ENCODE assay signal across 7 mouse cellular contexts in the genomic region with DNA sequence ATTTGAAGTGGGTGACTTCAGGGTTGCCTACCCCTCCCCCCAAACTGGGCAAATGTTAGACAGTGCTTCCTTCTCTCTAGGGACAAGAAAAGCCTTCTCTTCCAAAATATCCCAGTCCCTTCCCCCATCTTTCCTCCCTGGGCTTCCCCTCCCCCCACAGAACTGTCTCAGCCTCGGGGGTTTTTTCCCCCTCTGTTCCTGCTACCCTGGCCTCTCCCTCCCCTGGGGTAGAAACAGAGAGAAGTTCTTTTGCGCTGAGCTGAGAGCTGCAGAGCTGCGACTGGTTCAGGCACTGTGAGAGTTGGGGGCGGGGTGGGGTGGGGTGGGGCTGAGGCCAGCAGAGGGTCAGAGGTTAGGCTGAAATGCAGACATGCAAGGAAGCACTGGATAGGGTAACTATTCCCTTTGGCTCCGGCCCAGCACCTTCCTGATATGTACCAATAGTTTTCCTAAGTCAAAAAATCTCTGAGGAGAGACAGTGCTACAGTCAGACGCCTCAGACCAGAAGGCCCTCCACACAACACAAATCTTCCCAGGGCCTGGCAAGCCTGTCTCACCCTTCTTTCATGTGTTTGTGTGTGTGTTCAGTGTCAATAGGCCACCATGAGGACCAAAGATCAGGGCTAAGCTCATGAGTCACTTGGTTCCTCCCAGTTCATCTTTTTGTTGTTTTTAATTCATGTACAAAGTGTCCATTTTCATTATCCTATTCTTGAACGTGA. TPM values are rescaled to one million over a fixed set of nuclear protein-coding genes. Genes with fewer than 3 reads are reported as not detected.
A peak's percentile ranks its signal among the peaks of the same experiment; 100 is the strongest.
DNase-seq lines count a peak whose midpoint lies in the region; ATAC-seq and TF ChIP-seq lines count a peak whose summit lies in the region.

No protein-coding gene starts in this region.

- H3K36me3 ChIP-seq in MEL (ENCODE audit: control insufficient read depth in 1 of 2, insufficient read depth in 2 of 2, low read length in 2 of 2), result peaks cover 0 to 14% of the 10 kb centered on the region in 2 experiments; a peak in 2 of 4 replicates
- peaks cover 5% of the 10 kb centered on the region; the same call in 1 of the 2 replicates for H3K36me3 ChIP-seq in forebrain, embryonic 11.5 days (ENCODE audit: control insufficient read depth, insufficient read depth, low read length)
- peaks cover 23% of the 10 kb centered on the region for H3K36me3 ChIP-seq in hindbrain, embryonic 13.5 days
- H3K36me3 ChIP-seq in liver, embryonic 15.5 days (replicated peaks), result peaks cover 6% of the 10 kb centered on the region; the same call in 1 of the 2 replicates
- H3K36me3 ChIP-seq in neural tube, embryonic 14.5 days (ENCODE audit: control insufficient read depth, insufficient read depth, low read length), result peaks cover 8% of the 10 kb centered on the region

- H3K4me2 ChIP-seq in forebrain, embryonic 11.5 days (ENCODE audit: low read depth, low read length, severe bottlenecking), result peak overlapping the region; percentile 95
- H3K4me2 ChIP-seq in hindbrain, embryonic 13.5 days, result peak overlapping the region; percentile 100
- H3K4me2 ChIP-seq in liver, embryonic 15.5 days, result peak overlapping the region; percentile 78
- H3K4me2 ChIP-seq in neural tube, embryonic 14.5 days (ENCODE audit: low read depth, low read length), result peak overlapping the region; percentile 94

- H3K9ac ChIP-seq in MEL (ENCODE audit: control insufficient read depth, low read depth, low read length, poor library complexity, severe bottlenecking), result peak overlapping the region; percentile 74
- H3K9ac ChIP-seq in forebrain, embryonic 11.5 days (ENCODE audit: low read length), result peak overlapping the region; percentile 93
- H3K9ac ChIP-seq in hindbrain, embryonic 13.5 days, result peak overlapping the region; percentile 94
- 0 out of 2 replicates have a peak overlapping the region, but pooled peaks have one; percentile 44 for H3K9ac ChIP-seq in liver, embryonic 15.5 days
- H3K9ac ChIP-seq in neural tube, embryonic 14.5 days (replicated peaks; ENCODE audit: low read depth, low read length), result peak overlapping the region; percentile 63

- H3K27ac ChIP-seq in MEL (ENCODE audit: control insufficient read depth, low read depth, low read length), result peak overlapping the region; percentile 88
- H3K27ac ChIP-seq in forebrain, embryonic 11.5 days (ENCODE audit: low read depth, low read length), result peak overlapping the region; percentile 53; the same call in 1 of the 2 replicates
- peak overlapping the region; percentile 98 for H3K27ac ChIP-seq in hindbrain, embryonic 13.5 days
- peak overlapping the region; percentile 82 for H3K27ac ChIP-seq in liver, embryonic 15.5 days (replicated peaks)
- H3K27ac ChIP-seq in neural tube, embryonic 14.5 days (ENCODE audit: low read depth, low read length), result peak overlapping the region; percentile 64; the same call in 1 of the 2 replicates

- ATAC-seq in forebrain, embryonic 11.5 days (replicated peaks; ENCODE audit: low FRiP score), result no peak
- no peak for ATAC-seq in hindbrain, embryonic 13.5 days (ENCODE audit: low FRiP score)
- peak; percentile 48 for ATAC-seq in liver, embryonic 15.5 days (ENCODE audit: insufficient read depth)
- no peak for ATAC-seq in neural tube, embryonic 14.5 days (ENCODE audit: low read depth)
- no peak for ATAC-seq in frontal cortex, adult (ENCODE audit: low TSS enrichment)

- no peaks in the 10 kb centered on the region for H3K9me3 ChIP-seq in MEL (replicated peaks; ENCODE audit: insufficient read depth, low read length)
- H3K9me3 ChIP-seq in forebrain, embryonic 11.5 days (ENCODE audit: control insufficient read depth, low read length), result peaks cover 2% of the 10 kb centered on the region; the same call in 1 of the 2 replicates
- H3K9me3 ChIP-seq in hindbrain, embryonic 13.5 days, result no peaks in the 10 kb centered on the region
- no peaks in the 10 kb centered on the region for H3K9me3 ChIP-seq in liver, embryonic 15.5 days (replicated peaks)
- H3K9me3 ChIP-seq in neural tube, embryonic 14.5 days (ENCODE audit: control insufficient read depth, low read length), result no peaks in the 10 kb centered on the region

- peaks cover 18% of the 10 kb centered on the region for H3K79me2 ChIP-seq in MEL (ENCODE audit: control insufficient read depth, insufficient read depth, low read length, poor library complexity)

- peaks cover 2 to 19% of the 10 kb centered on the region in 2 experiments; a peak in 3 of 4 replicates for H3K4me1 ChIP-seq in MEL (ENCODE audit: control insufficient read depth in 1 of 2, insufficient read depth in 2 of 2, low read length in 2 of 2)
- H3K4me1 ChIP-seq in forebrain, embryonic 11.5 days (replicated peaks; ENCODE audit: control insufficient read depth, insufficient read depth, low read length), result peaks cover 27% of the 10 kb centered on the region
- peaks cover 82% of the 10 kb centered on the region for H3K4me1 ChIP-seq in hindbrain, embryonic 13.5 days (replicated peaks)
- peaks cover 79% of the 10 kb centered on the region for H3K4me1 ChIP-seq in liver, embryonic 15.5 days (replicated peaks)
- peaks cover 49% of the 10 kb centered on the region for H3K4me1 ChIP-seq in neural tube, embryonic 14.5 days (ENCODE audit: control insufficient read depth, insufficient read depth, low read length)

- DNase-seq in B cell, adult 2 months, result peak; percentile 21 to 29
- DNase-seq in MEL (ENCODE audit: low read depth, low spot score), result peak; percentile 56
- DNase-seq in forebrain, embryonic 11.5 days (ENCODE audit: low spot score), result peak; percentile 61

- TF ChIP-seq POLR2A in MEL (IDR thresholded peaks at IDR 0.05; ENCODE audit: control insufficient read depth in 1 of 2, insufficient read depth in 1 of 2, low read depth in 1 of 2, low read length in 2 of 2, poor library complexity in 1 of 2), result no peak

- 7% methylated on average over 7 of the region's 7 CpGs for WGBS in forebrain, embryonic 11.5 days
- WGBS in hindbrain, embryonic 13.5 days, result 2% methylated on average over 7 of the region's 7 CpGs
- WGBS in liver, embryonic 15.5 days (ENCODE audit: insufficient replicate concordance), result 7% methylated on average over 7 of the region's 7 CpGs
- 3% methylated on average over 7 of the region's 7 CpGs for WGBS in neural tube, embryonic 14.5 days

- TF ChIP-seq EP300 in MEL (IDR thresholded peaks at IDR 0.05; ENCODE audit: low read depth in 1 of 2, low read length in 2 of 2), result no peak

- H3K4me3 ChIP-seq in MEL (ENCODE audit: control insufficient read depth in 1 of 2, insufficient read depth in 1 of 2, low read depth in 2 of 2, low read length in 2 of 2), result peak overlapping the region; percentile 63 to 70
- peak overlapping the region; percentile 67 for H3K4me3 ChIP-seq in forebrain, embryonic 11.5 days (ENCODE audit: low read depth, low read length)
- H3K4me3 ChIP-seq in hindbrain, embryonic 13.5 days, result peak overlapping the region; percentile 67
- peak overlapping the region; percentile 58 for H3K4me3 ChIP-seq in liver, embryonic 15.5 days (replicated peaks)
- peak overlapping the region; percentile 78 for H3K4me3 ChIP-seq in neural tube, embryonic 14.5 days (ENCODE audit: low read depth, low read length)

- no peaks in the 10 kb centered on the region for H3K27me3 ChIP-seq in MEL (ENCODE audit: control insufficient read depth in 1 of 2, insufficient read depth in 2 of 2, low read length in 2 of 2)
- no peaks in the 10 kb centered on the region for H3K27me3 ChIP-seq in forebrain, embryonic 11.5 days (ENCODE audit: control insufficient read depth, insufficient read depth, low read length)
- no peaks in the 10 kb centered on the region for H3K27me3 ChIP-seq in hindbrain, embryonic 13.5 days
- H3K27me3 ChIP-seq in liver, embryonic 15.5 days, result peaks cover 74% of the 10 kb centered on the region
- no peaks in the 10 kb centered on the region for H3K27me3 ChIP-seq in neural tube, embryonic 14.5 days (ENCODE audit: control insufficient read depth, insufficient read depth, low read length)

- TF ChIP-seq CTCF in MEL (IDR thresholded peaks at IDR 0.05 in 2 of 3, conservative IDR thresholded peaks at IDR 0.05 in 1 of 3; ENCODE audit: control insufficient read depth in 1 of 3, insufficient read depth in 1 of 3, low read depth in 2 of 3, low read length in 3 of 3, poor library complexity in 1 of 3, severe bottlenecking in 1 of 3), result no peak

- no peak for TF ChIP-seq RAD21 in MEL (IDR thresholded peaks at IDR 0.05; ENCODE audit: low read depth, low read length)

RNA-seq across cellular contexts. Expression of a gene that starts 4.1 kb away (rescaled TPM):
- 10.1 and 12.7 TPM in 2 replicates for total RNA-seq in MEL (2012; rRNA removed)
- polyA plus RNA-seq in MEL (2012; ENCODE audit: insufficient read depth in 1 of 2, insufficient read length in 2 of 2, low read depth in 1 of 2, low replicate concordance in 2 of 2, missing spikeins in 1 of 2), result 10 to 100 TPM in 1 of 2 experiments, not detected in 1; 36.2 TPM
- polyA plus RNA-seq in forebrain, embryonic 11.5 days (2014; fragmentation: Nextera tagmentation; extraction: Ambion mirVana), result 25.1 and 28.1 TPM in 2 replicates
- polyA plus RNA-seq in hindbrain, embryonic 13.5 days (2015; fragmentation: Nextera tagmentation; extraction: Ambion mirVana), result 26.9 and 30.5 TPM in 2 replicates
- 12.4 and 12.8 TPM in 2 replicates for polyA plus RNA-seq in liver, embryonic 15.5 days (2015; fragmentation: Nextera tagmentation; extraction: Ambion mirVana)
- 18.0 and 27.3 TPM in 2 replicates for polyA plus RNA-seq in neural tube, embryonic 14.5 days (2014; fragmentation: Nextera tagmentation; extraction: Ambion mirVana)

RNA-seq across cellular contexts. Expression of a gene that starts 8.4 kb away (rescaled TPM):
- 11.1 and 13.7 TPM in 2 replicates for total RNA-seq in MEL (2012; rRNA removed)
- polyA plus RNA-seq in MEL (2012; ENCODE audit: insufficient read depth in 1 of 2, insufficient read length in 2 of 2, low read depth in 1 of 2, low replicate concordance in 2 of 2, missing spikeins in 1 of 2), result 10 to 100 TPM in 1 of 2 experiments, not detected in 1; 49.9 TPM
- polyA plus RNA-seq in forebrain, embryonic 11.5 days (2014; fragmentation: Nextera tagmentation; extraction: Ambion mirVana), result 65.7 and 68.8 TPM in 2 replicates
- polyA plus RNA-seq in hindbrain, embryonic 13.5 days (2015; fragmentation: Nextera tagmentation; extraction: Ambion mirVana), result 26.4 and 26.9 TPM in 2 replicates
- 22.0 and 22.5 TPM in 2 replicates for polyA plus RNA-seq in liver, embryonic 15.5 days (2015; fragmentation: Nextera tagmentation; extraction: Ambion mirVana)
- polyA plus RNA-seq in neural tube, embryonic 14.5 days (2014; fragmentation: Nextera tagmentation; extraction: Ambion mirVana), result 15.7 and 16.9 TPM in 2 replicates

RNA-seq across cellular contexts. Expression of a gene that starts 10.1 kb away (rescaled TPM):
- total RNA-seq in MEL (2012; rRNA removed), result 75.4 and 79.2 TPM in 2 replicates
- polyA plus RNA-seq in MEL (2012; ENCODE audit: insufficient read depth in 1 of 2, insufficient read length in 2 of 2, low read depth in 1 of 2, low replicate concordance in 2 of 2, missing spikeins in 1 of 2), result 100 to 1,000 TPM in 1 of 2 experiments, not detected in 1; 101 TPM
- 50.3 and 52.9 TPM in 2 replicates for polyA plus RNA-seq in forebrain, embryonic 11.5 days (2014; fragmentation: Nextera tagmentation; extraction: Ambion mirVana)
- polyA plus RNA-seq in hindbrain, embryonic 13.5 days (2015; fragmentation: Nextera tagmentation; extraction: Ambion mirVana), result 28.6 and 35.3 TPM in 2 replicates
- polyA plus RNA-seq in liver, embryonic 15.5 days (2015; fragmentation: Nextera tagmentation; extraction: Ambion mirVana), result 31.1 and 37.0 TPM in 2 replicates
- polyA plus RNA-seq in neural tube, embryonic 14.5 days (2014; fragmentation: Nextera tagmentation; extraction: Ambion mirVana), result 22.4 and 37.5 TPM in 2 replicates

RNA-seq across cellular contexts. Expression of a gene that starts 27.7 kb away (rescaled TPM):
- total RNA-seq in MEL (2012; rRNA removed), result 10.9 and 11.4 TPM in 2 replicates
- 100 to 1,000 TPM in 1 of 2 experiments, not detected in 1; 106 TPM for polyA plus RNA-seq in MEL (2012; ENCODE audit: insufficient read depth in 1 of 2, insufficient read length in 2 of 2, low read depth in 1 of 2, low replicate concordance in 2 of 2, missing spikeins in 1 of 2)
- polyA plus RNA-seq in forebrain, embryonic 11.5 days (2014; fragmentation: Nextera tagmentation; extraction: Ambion mirVana), result 26.9 and 29.9 TPM in 2 replicates
- 45.8 and 48.7 TPM in 2 replicates for polyA plus RNA-seq in hindbrain, embryonic 13.5 days (2015; fragmentation: Nextera tagmentation; extraction: Ambion mirVana)
- polyA plus RNA-seq in liver, embryonic 15.5 days (2015; fragmentation: Nextera tagmentation; extraction: Ambion mirVana), result 8.5 and 9.7 TPM in 2 replicates
- 57.9 and 74.2 TPM in 2 replicates for polyA plus RNA-seq in neural tube, embryonic 14.5 days (2014; fragmentation: Nextera tagmentation; extraction: Ambion mirVana)

RNA-seq across cellular contexts. Expression of a gene that starts 28.2 kb away (rescaled TPM):
- total RNA-seq in MEL (2012; rRNA removed), result 15.0 and 17.2 TPM in 2 replicates
- 10 to 100 TPM; 46.6 to 77.9 TPM for polyA plus RNA-seq in MEL (2012; ENCODE audit: insufficient read depth in 1 of 2, insufficient read length in 2 of 2, low read depth in 1 of 2, low replicate concordance in 2 of 2, missing spikeins in 1 of 2)
- polyA plus RNA-seq in forebrain, embryonic 11.5 days (2014; fragmentation: Nextera tagmentation; extraction: Ambion mirVana), result 27.2 and 29.2 TPM in 2 replicates
- 11.0 and 11.3 TPM in 2 replicates for polyA plus RNA-seq in hindbrain, embryonic 13.5 days (2015; fragmentation: Nextera tagmentation; extraction: Ambion mirVana)
- polyA plus RNA-seq in liver, embryonic 15.5 days (2015; fragmentation: Nextera tagmentation; extraction: Ambion mirVana), result 8.5 and 9.1 TPM in 2 replicates
- 6.0 and 8.5 TPM in 2 replicates for polyA plus RNA-seq in neural tube, embryonic 14.5 days (2014; fragmentation: Nextera tagmentation; extraction: Ambion mirVana)

Comparison
In these comparisons a context has a peak if more than half of its experiments do, and no peak if none do; other contexts are left out.
1. H3K9ac ChIP-seq: peak in every context shown above with its lines; median percentile 94 in hindbrain, embryonic 13.5 days; 93 in forebrain, embryonic 11.5 days; 74 in MEL; 63 in neural tube, embryonic 14.5 days; 44 in liver, embryonic 15.5 days.